ENCODE assay signal across 8 mouse cellular contexts in the genomic region with DNA sequence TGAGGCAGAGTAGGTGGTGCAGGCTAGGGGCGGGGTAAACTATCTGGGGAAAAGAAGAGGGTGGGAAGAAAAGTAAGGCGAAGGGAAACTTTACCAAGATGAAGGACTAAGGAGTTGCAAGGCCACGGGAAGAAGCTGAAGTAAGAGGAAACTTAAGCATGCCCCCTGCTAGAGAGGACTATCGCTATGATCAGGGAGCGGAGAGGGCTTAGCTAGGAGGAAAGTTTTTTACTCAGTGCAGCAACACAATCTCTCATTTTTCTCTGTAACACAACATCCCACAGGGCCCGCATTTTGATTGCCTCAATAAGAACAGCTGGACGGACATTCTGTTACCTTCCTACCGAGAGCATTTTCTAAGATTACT. TPM values are rescaled to one million over a fixed set of nuclear protein-coding genes. Genes with fewer than 3 reads are reported as not detected.
DNase-seq lines count a peak whose midpoint lies in the region; ATAC-seq and TF ChIP-seq lines count a peak whose summit lies in the region.

No protein-coding gene starts in this region.

- H3K4me2 ChIP-seq in heart, embryonic 16.5 days (ENCODE audit: low read depth, low read length) = peak overlapping the region; percentile 53

- no peak for ATAC-seq in heart, embryonic 16.5 days (replicated peaks; ENCODE audit: extremely low read depth, insufficient read depth, low FRiP score)
- no peak for ATAC-seq in G1E (ENCODE audit: extremely low read depth, insufficient number of reproducible peaks, low FRiP score, poor library complexity, severe bottlenecking)
- peak; percentile 12; the same call in 1 of the 2 replicates for ATAC-seq in megakaryocyte progenitor cell, adult 5-6 weeks (replicated peaks; ENCODE audit: poor library complexity)
- ATAC-seq in granulocyte monocyte progenitor cell, adult 5-6 weeks (replicated peaks; ENCODE audit: poor library complexity, severe bottlenecking) = no peak

- DNase-seq in heart, postnatal 36 days = no peak
- DNase-seq in G1E (ENCODE audit: low spot score) = no peak
- DNase-seq in hindbrain, embryonic 10.5 days (ENCODE audit: low spot score) = no peak
- no peak for DNase-seq in T-cell, adult 2 months (ENCODE audit: low spot score)
- no peak for DNase-seq in adrenal gland, adult 2 months

- H3K27me3 ChIP-seq in heart, embryonic 16.5 days (ENCODE audit: control insufficient read depth, insufficient read depth, low read length) = no peaks in the 10 kb centered on the region
- no peaks in the 10 kb centered on the region for H3K27me3 ChIP-seq in G1E (ENCODE audit: insufficient read depth, low read length)
- H3K27me3 ChIP-seq in hindbrain, embryonic 10.5 days (ENCODE audit: insufficient read depth, poor library complexity, severe bottlenecking) = no peaks in the 10 kb centered on the region

- WGBS in heart, embryonic 16.5 days = 16% methylated on average over 8 of the region's 8 CpGs
- 20% methylated on average over 8 of the region's 8 CpGs for WGBS in hindbrain, embryonic 10.5 days

- H3K27ac ChIP-seq in heart, embryonic 16.5 days (ENCODE audit: low read length) = peak overlapping the region; percentile 64
- H3K27ac ChIP-seq in hindbrain, embryonic 10.5 days = peak overlapping the region; percentile 95

- no peak for TF ChIP-seq CTCF in G1E (IDR thresholded peaks at IDR 0.05; ENCODE audit: low read depth, low read length)

- no peaks in the 10 kb centered on the region for H3K9me3 ChIP-seq in heart, embryonic 16.5 days (replicated peaks; ENCODE audit: control insufficient read depth, low read length)
- H3K9me3 ChIP-seq in G1E (replicated peaks) = no peaks in the 10 kb centered on the region
- no peaks in the 10 kb centered on the region; the same call in 1 of the 2 replicates for H3K9me3 ChIP-seq in hindbrain, embryonic 10.5 days

- H3K9ac ChIP-seq in heart, embryonic 16.5 days (ENCODE audit: low read length) = peak overlapping the region; percentile 51

- peaks cover 4% of the 10 kb centered on the region; the same call in 1 of the 2 replicates for H3K36me3 ChIP-seq in heart, embryonic 16.5 days (ENCODE audit: control insufficient read depth, insufficient read depth)
- H3K36me3 ChIP-seq in G1E (replicated peaks) = peaks cover 14% of the 10 kb centered on the region
- H3K36me3 ChIP-seq in hindbrain, embryonic 10.5 days = peaks cover 12% of the 10 kb centered on the region

- H3K4me1 ChIP-seq in heart, embryonic 16.5 days (ENCODE audit: control insufficient read depth, insufficient read depth, low read length) = no peaks in the 10 kb centered on the region
- no peaks in the 10 kb centered on the region; the same call in 1 of the 2 replicates for H3K4me1 ChIP-seq in G1E (ENCODE audit: insufficient read depth, low read depth, low read length)
- peaks cover 8% of the 10 kb centered on the region; the same call in 1 of the 2 replicates for H3K4me1 ChIP-seq in hindbrain, embryonic 10.5 days (replicated peaks)

- peak overlapping the region; percentile 65 for H3K4me3 ChIP-seq in heart, embryonic 16.5 days (ENCODE audit: low read length)
- peak overlapping the region; percentile 66 for H3K4me3 ChIP-seq in G1E (ENCODE audit: low read depth, low read length)
- peak overlapping the region; percentile 58 for H3K4me3 ChIP-seq in hindbrain, embryonic 10.5 days

- intact Hi-C loops in heart, postnatal 36 days (cut with DNase I) = no loop called here

RNA-seq across cellular contexts. Expression of a gene that starts 10.8 kb away (rescaled TPM):
- polyA plus RNA-seq in heart, embryonic 16.5 days (2015; fragmentation: Nextera tagmentation; extraction: Ambion mirVana) = 12.2 and 14.0 TPM in 2 replicates
- total RNA-seq in heart, postnatal 36 days (2021) = 10 to 100 TPM; 14.3 TPM
- 61.1 and 68.4 TPM in 2 replicates for total RNA-seq in G1E (2014; fragmentation: Nextera tagmentation)
- 52.1 and 62.5 TPM in 2 replicates for total RNA-seq in G1E (2017)
- 6.2 and 7.9 TPM in 2 replicates for polyA plus RNA-seq in G1E (2012)
- 28.3 and 37.2 TPM in 2 replicates for polyA plus RNA-seq in hindbrain, embryonic 10.5 days (2016; fragmentation: Nextera tagmentation; extraction: Ambion mirVana)
- total RNA-seq in megakaryocyte progenitor cell, adult 5-6 weeks (2015) = 61.3 and 67.4 TPM in 2 replicates
- total RNA-seq in megakaryocyte progenitor cell, adult 5-6 weeks (2017) = 59.2 and 67.7 TPM in 2 replicates
- 38.5 and 39.3 TPM in 2 replicates for total RNA-seq in granulocyte monocyte progenitor cell, adult 5-6 weeks (2014; fragmentation: Nextera tagmentation)
- total RNA-seq in granulocyte monocyte progenitor cell, adult 5-6 weeks (2017) = 50.1 and 75.2 TPM in 2 replicates
- total RNA-seq in adrenal gland, adult 2 months (2021) = 10 to 100 TPM; 34.9 to 39.0 TPM
- 3.2 TPM in 2 replicates for polyA plus RNA-seq in adrenal gland, adult 2 months (2012; rRNA removed)

RNA-seq across cellular contexts. Expression of a gene that starts 35.2 kb away (rescaled TPM):
- polyA plus RNA-seq in heart, embryonic 16.5 days (2015; fragmentation: Nextera tagmentation; extraction: Ambion mirVana) = 54.3 and 65.6 TPM in 2 replicates
- total RNA-seq in heart, postnatal 36 days (2021) = 10 to 100 TPM; 40.2 to 42.9 TPM
- total RNA-seq in G1E (2014; fragmentation: Nextera tagmentation) = 36.5 and 55.3 TPM in 2 replicates
- 73.0 and 78.2 TPM in 2 replicates for total RNA-seq in G1E (2017)
- 1.2 and 2.1 TPM in 2 replicates for polyA plus RNA-seq in G1E (2012)
- 88.5 and 106 TPM in 2 replicates for polyA plus RNA-seq in hindbrain, embryonic 10.5 days (2016; fragmentation: Nextera tagmentation; extraction: Ambion mirVana)
- total RNA-seq in megakaryocyte progenitor cell, adult 5-6 weeks (2015) = 112 and 140 TPM in 2 replicates
- 42.1 and 46.7 TPM in 2 replicates for total RNA-seq in megakaryocyte progenitor cell, adult 5-6 weeks (2017)
- 107 and 143 TPM in 2 replicates for total RNA-seq in granulocyte monocyte progenitor cell, adult 5-6 weeks (2014; fragmentation: Nextera tagmentation)
- total RNA-seq in granulocyte monocyte progenitor cell, adult 5-6 weeks (2017) = 59.6 and 80.6 TPM in 2 replicates
- total RNA-seq in adrenal gland, adult 2 months (2021) = 10 to 100 TPM; 74.4 to 74.8 TPM
- polyA plus RNA-seq in adrenal gland, adult 2 months (2012; rRNA removed) = 2.5 and 3.1 TPM in 2 replicates
